ENCODE assay signal across 8 mouse cellular contexts in the genomic region with DNA sequence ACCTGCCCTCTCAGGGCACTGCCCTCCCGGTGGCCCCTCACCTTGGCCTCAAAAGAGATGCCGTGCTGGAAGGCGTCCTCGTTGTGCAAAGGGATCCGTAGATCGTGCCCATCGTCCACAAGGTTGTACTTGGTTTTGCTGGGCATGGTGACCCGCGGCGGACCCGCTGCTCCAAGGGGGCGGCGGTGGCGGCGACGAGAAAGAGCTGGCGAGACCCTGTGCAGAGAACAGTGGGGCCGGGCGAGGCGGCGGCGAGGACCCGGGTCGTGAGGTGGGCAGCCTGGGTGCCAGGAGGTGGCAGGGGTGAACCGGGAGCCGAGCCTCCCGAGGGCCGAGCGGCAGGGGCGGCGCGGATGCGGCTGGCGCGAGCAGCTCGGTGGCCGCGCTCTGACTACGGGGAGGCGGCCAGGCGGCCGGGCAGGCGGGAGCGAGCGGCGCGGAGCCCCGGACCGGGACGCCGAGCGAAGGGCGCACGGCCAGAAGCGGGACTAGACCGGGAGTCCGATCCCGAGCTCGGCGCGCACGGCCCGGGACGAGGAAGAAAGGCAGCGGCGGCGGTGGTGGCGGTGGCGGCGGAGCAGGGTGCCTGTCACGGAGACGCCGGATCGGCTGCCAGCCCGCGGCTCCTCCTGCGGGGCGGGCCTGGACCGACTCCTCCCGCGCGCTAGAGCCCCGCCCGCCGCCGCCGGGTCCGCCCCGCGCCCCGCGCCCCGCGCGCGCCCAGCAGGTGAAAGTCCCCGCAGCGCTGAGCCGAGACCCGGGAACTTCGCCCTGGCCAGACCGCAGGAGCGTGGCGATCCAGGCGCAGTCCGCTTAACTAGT. TPM values are rescaled to one million over a fixed set of nuclear protein-coding genes. Genes with fewer than 3 reads are reported as not detected.
DNase-seq lines count a peak whose midpoint lies in the region; ATAC-seq and TF ChIP-seq lines count a peak whose summit lies in the region.

A gene (minus strand): TSS at position 643 of the 822 bp plus-strand sequence.

- POLR2A ChIA-PET in Patski (lab: Charles Lee): interaction anchor here (0.7 to 1.4 kb wide), 2 partner anchors 82 to 167 kb away, joined by 3 to 5 read pairs; no protein-coding TSS in a partner anchor

- peaks cover 26% of the 10 kb centered on the region for H3K4me1 ChIP-seq in hindbrain, embryonic 13.5 days (replicated peaks)
- H3K4me1 ChIP-seq in lung, postnatal 0 days (ENCODE audit: insufficient read depth, low read depth, low read length): peaks cover 9% of the 10 kb centered on the region; the same call in 1 of the 2 replicates
- H3K4me1 ChIP-seq in thymus, adult 2 months (replicated peaks; ENCODE audit: control insufficient read depth, insufficient read depth, low read length): peaks cover 7% of the 10 kb centered on the region; the same call in 1 of the 2 replicates

- peak; percentile 86 for ATAC-seq in Patski
- ATAC-seq in hindbrain, embryonic 13.5 days (ENCODE audit: low FRiP score): peak; percentile 94
- ATAC-seq in lung, postnatal 0 days: peak; percentile 96

- H3K27me3 ChIP-seq in Patski: no peaks in the 10 kb centered on the region
- H3K27me3 ChIP-seq in hindbrain, embryonic 13.5 days: peaks cover 13% of the 10 kb centered on the region
- H3K27me3 ChIP-seq in lung, postnatal 0 days (replicated peaks; ENCODE audit: insufficient read depth, low read length): no peaks in the 10 kb centered on the region
- peaks cover 8% of the 10 kb centered on the region; the same call in 1 of the 2 replicates for H3K27me3 ChIP-seq in thymus, adult 2 months (ENCODE audit: control insufficient read depth, insufficient read depth, low read length)

- H3K36me3 ChIP-seq in hindbrain, embryonic 13.5 days: peaks cover 10% of the 10 kb centered on the region; the same call in 1 of the 2 replicates
- H3K36me3 ChIP-seq in lung, postnatal 0 days (ENCODE audit: insufficient read depth, low read length): no peaks in the 10 kb centered on the region
- H3K36me3 ChIP-seq in thymus, adult 2 months (ENCODE audit: control insufficient read depth, insufficient read depth, low read length): no peaks in the 10 kb centered on the region

- in situ Hi-C loops in Patski (cut with MboI; ENCODE audit: low pct_unique_long_range_greater_than_20kb): no loop called here

- CTCF ChIA-PET in Patski (lab: Charles Lee): no interaction called here

- no peak for TF ChIP-seq EP300 in lung, postnatal 0 days (IDR thresholded peaks at IDR 0.05)

- WGBS in hindbrain, embryonic 13.5 days: under 1% methylated on average over 87 of the region's 106 CpGs
- 2% methylated on average over 51 of the region's 106 CpGs for WGBS in lung, postnatal 0 days
- WGBS in thymus, adult 2 months: under 1% methylated on average over 103 of the region's 106 CpGs

- peak within 1 kb of the TSS; percentile 94 for H3K9ac ChIP-seq in hindbrain, embryonic 13.5 days
- peak within 1 kb of the TSS; percentile 71 for H3K9ac ChIP-seq in lung, postnatal 0 days (replicated peaks; ENCODE audit: low read depth)

- no peak for TF ChIP-seq CTCF in Patski (IDR thresholded peaks at IDR 0.05)
- TF ChIP-seq CTCF in lung, postnatal 0 days (IDR thresholded peaks at IDR 0.05): no peak
- no peak for TF ChIP-seq CTCF in thymus, adult 2 months (IDR thresholded peaks at IDR 0.05; ENCODE audit: borderline replicate concordance, control insufficient read depth, extremely low read depth, insufficient read depth, low read length, poor library complexity)

- DNase-seq in Patski (ENCODE audit: low read depth, low spot score): no peak
- peak; percentile 83 to 85 for DNase-seq in cerebellum, postnatal 36 days
- DNase-seq in frontal cortex, postnatal 36 days (ENCODE audit: low spot score in 2 of 2): peak; percentile 80 to 82
- DNase-seq in layer of hippocampus, postnatal 25 days (ENCODE audit: extremely low spot score in 1 of 2, low spot score in 1 of 2): peak; percentile 81 to 88
- peak; percentile 86 for DNase-seq in lung, postnatal 0 days (ENCODE audit: low spot score)
- DNase-seq in ovary, adult 18-20 months (ENCODE audit: low spot score): peak; percentile 71
- DNase-seq in thymus, adult 2 months: peak; percentile 53

- TF ChIP-seq POLR2A in thymus, adult 2 months (IDR thresholded peaks at IDR 0.05; ENCODE audit: control insufficient read depth, extremely low read depth, insufficient read depth, low read length, poor library complexity): no peak

- peak within 1 kb of the TSS; percentile 83 for H3K27ac ChIP-seq in hindbrain, embryonic 13.5 days
- peak within 1 kb of the TSS; percentile 78 for H3K27ac ChIP-seq in lung, postnatal 0 days (ENCODE audit: low read length)
- no peak within 1 kb of the TSS for H3K27ac ChIP-seq in thymus, adult 2 months (ENCODE audit: control insufficient read depth, insufficient read depth, low read length)

- H3K9me3 ChIP-seq in hindbrain, embryonic 13.5 days: no peaks in the 10 kb centered on the region
- H3K9me3 ChIP-seq in lung, postnatal 0 days (ENCODE audit: low read length): no peaks in the 10 kb centered on the region

- peak within 1 kb of the TSS; percentile 93 for H3K4me2 ChIP-seq in hindbrain, embryonic 13.5 days
- peak within 1 kb of the TSS; percentile 89 for H3K4me2 ChIP-seq in lung, postnatal 0 days (replicated peaks; ENCODE audit: low read depth, low read length)

- H3K4me3 ChIP-seq in hindbrain, embryonic 13.5 days: peak within 1 kb of the TSS; percentile 87
- peak within 1 kb of the TSS; percentile 80 for H3K4me3 ChIP-seq in lung, postnatal 0 days (ENCODE audit: low read depth, low read length)
- H3K4me3 ChIP-seq in thymus, adult 2 months (ENCODE audit: control insufficient read depth, insufficient read depth, low read length): peak within 1 kb of the TSS; percentile 70

RNA-seq across cellular contexts. Expression of the gene that starts here (rescaled TPM):
- 7.6 TPM for polyA plus RNA-seq in Patski (2021)
- polyA plus RNA-seq in hindbrain, embryonic 13.5 days (2015; fragmentation: Nextera tagmentation; extraction: Ambion mirVana): 17.8 and 17.9 TPM in 2 replicates
- 100 to 1,000 TPM; 166 to 204 TPM for total RNA-seq in layer of hippocampus, postnatal 25 days (2021)
- 8.0 and 9.9 TPM in 2 replicates for polyA plus RNA-seq in lung, postnatal 0 days (2015; fragmentation: Nextera tagmentation; extraction: Ambion mirVana)
- 3.1 and 3.3 TPM in 2 replicates for polyA plus RNA-seq in thymus, adult 2 months (2012; rRNA removed)
